In genomic region chrX:99820790-99821395, GRCm38 (mm10) we compare ENCODE assay signal across 8 mouse cellular contexts. TPM values are rescaled to one million over a fixed set of nuclear protein-coding genes. Genes with fewer than 3 reads are reported as not detected.
DNase-seq lines count a peak whose midpoint lies in the region; ATAC-seq and TF ChIP-seq lines count a peak whose summit lies in the region.

Gene Tmem28 (plus strand): TSS chrX:99821021.

- no peak for TF ChIP-seq CTCF in lung, postnatal 0 days (IDR thresholded peaks at IDR 0.05)

- no peaks in the 10 kb centered on the region; the same call in 1 of the 2 replicates for H3K27me3 ChIP-seq in lung, postnatal 0 days (replicated peaks; ENCODE audit: insufficient read depth, low read length)
- peaks cover 13% of the 10 kb centered on the region for H3K27me3 ChIP-seq in hindbrain, embryonic 11.5 days (ENCODE audit: control insufficient read depth, insufficient read depth, low read length)
- peaks cover 91% of the 10 kb centered on the region for H3K27me3 ChIP-seq in liver, embryonic 12.5 days (replicated peaks)

- peak within 1 kb of the TSS; percentile 31 for H3K4me3 ChIP-seq in lung, postnatal 0 days (ENCODE audit: low read depth, low read length)
- peak within 1 kb of the TSS; percentile 63 for H3K4me3 ChIP-seq in hindbrain, embryonic 11.5 days (ENCODE audit: low read depth, low read length)
- H3K4me3 ChIP-seq in liver, embryonic 12.5 days = peak within 1 kb of the TSS; percentile 42

- WGBS in lung, postnatal 0 days = 15% methylated on average over 22 of the region's 82 CpGs
- 11% methylated on average over 34 of the region's 82 CpGs for WGBS in hindbrain, embryonic 11.5 days
- 16% methylated on average over 30 of the region's 82 CpGs for WGBS in liver, embryonic 12.5 days (ENCODE audit: insufficient replicate concordance)

- H3K4me1 ChIP-seq in lung, postnatal 0 days (ENCODE audit: insufficient read depth, low read depth, low read length) = no peaks in the 10 kb centered on the region
- no peaks in the 10 kb centered on the region for H3K4me1 ChIP-seq in hindbrain, embryonic 11.5 days (replicated peaks; ENCODE audit: control insufficient read depth, insufficient read depth, low read length)
- no peaks in the 10 kb centered on the region for H3K4me1 ChIP-seq in liver, embryonic 12.5 days

- H3K9me3 ChIP-seq in lung, postnatal 0 days (ENCODE audit: low read length) = no peaks in the 10 kb centered on the region
- H3K9me3 ChIP-seq in hindbrain, embryonic 11.5 days (ENCODE audit: control insufficient read depth, low read length) = no peaks in the 10 kb centered on the region
- no peaks in the 10 kb centered on the region for H3K9me3 ChIP-seq in liver, embryonic 12.5 days (replicated peaks)

- H3K27ac ChIP-seq in lung, postnatal 0 days (ENCODE audit: low read length) = no peak within 1 kb of the TSS
- peak within 1 kb of the TSS; percentile 60 for H3K27ac ChIP-seq in hindbrain, embryonic 11.5 days (ENCODE audit: low read depth, low read length)
- no peak within 1 kb of the TSS for H3K27ac ChIP-seq in liver, embryonic 12.5 days

- no peaks in the 10 kb centered on the region for H3K36me3 ChIP-seq in lung, postnatal 0 days (ENCODE audit: insufficient read depth, low read length)
- H3K36me3 ChIP-seq in hindbrain, embryonic 11.5 days (ENCODE audit: control insufficient read depth, insufficient read depth, low read length) = no peaks in the 10 kb centered on the region
- no peaks in the 10 kb centered on the region for H3K36me3 ChIP-seq in liver, embryonic 12.5 days

- 0 out of 2 replicates have a peak, but pooled peaks have one; percentile 9 for ATAC-seq in frontal cortex, adult (ENCODE audit: low TSS enrichment)
- no peak for ATAC-seq in lung, postnatal 0 days
- peak; percentile 53 for ATAC-seq in hindbrain, embryonic 11.5 days (ENCODE audit: low FRiP score)
- no peak for ATAC-seq in liver, embryonic 12.5 days

- H3K9ac ChIP-seq in lung, postnatal 0 days (replicated peaks; ENCODE audit: low read depth) = no peak within 1 kb of the TSS
- H3K9ac ChIP-seq in hindbrain, embryonic 11.5 days (ENCODE audit: low read depth, low read length) = peak within 1 kb of the TSS; percentile 55
- H3K9ac ChIP-seq in liver, embryonic 12.5 days = no peak within 1 kb of the TSS

- peak within 1 kb of the TSS; percentile 63 for H3K4me2 ChIP-seq in lung, postnatal 0 days (replicated peaks; ENCODE audit: low read depth, low read length)
- peak within 1 kb of the TSS; percentile 54 for H3K4me2 ChIP-seq in hindbrain, embryonic 11.5 days (replicated peaks; ENCODE audit: low read depth, low read length)
- peak within 1 kb of the TSS; percentile 60 for H3K4me2 ChIP-seq in liver, embryonic 12.5 days

- no peak for DNase-seq in frontal cortex, postnatal 10 days (ENCODE audit: low spot score in 2 of 2)
- no peak for DNase-seq in lung, postnatal 0 days (ENCODE audit: low spot score)
- no peak for DNase-seq in lung, postnatal 25 days (ENCODE audit: low spot score)
- DNase-seq in hindbrain, embryonic 11.5 days (ENCODE audit: low spot score) = peak; percentile 39
- peak; percentile 10 for DNase-seq in testis, postnatal 14 days (ENCODE audit: low spot score)
- no peak for DNase-seq in spleen, adult 18-20 months

- TF ChIP-seq EP300 in lung, postnatal 0 days (IDR thresholded peaks at IDR 0.05) = no peak

RNA-seq across cellular contexts. Expression of gene Tmem28, which starts in this region (rescaled TPM):
- polyA plus RNA-seq in lung, postnatal 0 days (2015; fragmentation: Nextera tagmentation; extraction: Ambion mirVana) = 0.02 TPM in 1 of 2 replicates, not detected in the other
- 1.1 and 1.5 TPM in 2 replicates for polyA plus RNA-seq in hindbrain, embryonic 11.5 days (2014; fragmentation: Nextera tagmentation; extraction: Ambion mirVana)
- not detected in 2 replicates for polyA plus RNA-seq in liver, embryonic 12.5 days (2016; fragmentation: Nextera tagmentation; extraction: Ambion mirVana)

Comparison
In these comparisons a context has a peak if more than half of its experiments do, and no peak if none do; other contexts are left out.
1. ATAC-seq: peak in frontal cortex, adult (single experiment) and hindbrain, embryonic 11.5 days (single experiment); none in lung, postnatal 0 days (single experiment) and liver, embryonic 12.5 days (single experiment).
2. DNase-seq: peak in hindbrain, embryonic 11.5 days (single experiment) and testis, postnatal 14 days (single experiment); none in frontal cortex, postnatal 10 days (0 of 2), lung, postnatal 0 days (single experiment), lung, postnatal 25 days (single experiment) and spleen, adult 18-20 months (0 of 2).
3. Peak in every context shown above with its lines, with median percentiles within 50 percentile points of each other: H3K4me2 ChIP-seq and H3K4me3 ChIP-seq.